Mouse (Mus musculus): ENCODE measurements around the gene Trpc2.

DNA sequence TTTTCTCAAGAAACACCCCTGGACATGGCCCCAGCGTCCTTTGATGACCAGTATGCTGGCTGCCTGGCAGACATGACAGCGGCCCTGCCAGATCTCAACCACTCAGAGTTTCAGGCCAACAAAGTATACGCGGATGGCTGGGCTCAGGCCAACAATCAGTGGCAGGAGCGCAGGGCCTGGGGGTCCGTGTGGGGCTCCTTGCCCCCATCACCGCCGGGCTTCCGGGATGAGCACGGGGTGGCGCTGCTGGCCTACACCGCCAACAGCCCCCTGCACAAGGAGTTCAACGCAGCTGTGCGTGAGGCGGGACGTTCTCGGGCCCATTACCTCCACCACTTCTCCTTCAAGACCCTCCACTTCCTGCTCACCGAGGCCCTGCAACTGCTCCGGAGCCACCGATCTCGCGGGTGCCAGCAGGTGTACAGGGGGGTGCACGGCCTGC, 23.8 kb downstream of the Trpc2 start:
- TF ChIP-seq CTCF (IDR thresholded peaks at IDR 0.05; ENCODE audit: low read depth, low read length) = no peak
- TF ChIP-seq GATA1 (IDR thresholded peaks at IDR 0.05; ENCODE audit: borderline replicate concordance, low read length) = no peak
- no peak for TF ChIP-seq POLR2AphosphoS5 (IDR thresholded peaks at IDR 0.05; ENCODE audit: insufficient replicate concordance, low read depth, low read length)
- TF ChIP-seq GATA2 (IDR thresholded peaks at IDR 0.05; ENCODE audit: borderline replicate concordance, low read depth, low read length) = no peak

All from G1E (cell line).